Mouse (Mus musculus) G1E (cell line): Measurements from ENCODE around the gene Ube4b.

Experiments used
- CTCF ChIP-seq: IDR thresholded peaks from 2 replicates; pipeline ENCODE4 v1.5.1; 2012; ENCODE audit warnings: low read depth, low read length, inconsistent platforms, mixed read lengths
- GATA1 ChIP-seq: IDR thresholded peaks from 2 replicates; pipeline ENCODE4 v1.6.1; 2012; ENCODE audit warnings: borderline replicate concordance, low read length, inconsistent platforms, mixed read lengths
- GATA2 ChIP-seq: IDR thresholded peaks from 2 replicates; pipeline ENCODE4 v1.6.1; 2012; ENCODE audit warnings: low read depth, low read length, inconsistent platforms, borderline replicate concordance
- POLR2AphosphoS5 ChIP-seq: IDR thresholded peaks from 2 replicates; pipeline ENCODE4 v1.6.1; 2012; ENCODE audit warnings: low read depth, low read length, inconsistent platforms; ENCODE audit not compliant: insufficient replicate concordance
- TAL1 ChIP-seq: conservative IDR thresholded peaks from 2 replicates; pipeline ENCODE4 v1.6.1; 2012; ENCODE audit warnings: low read depth, low read length, inconsistent platforms, mixed read lengths

DNA sequence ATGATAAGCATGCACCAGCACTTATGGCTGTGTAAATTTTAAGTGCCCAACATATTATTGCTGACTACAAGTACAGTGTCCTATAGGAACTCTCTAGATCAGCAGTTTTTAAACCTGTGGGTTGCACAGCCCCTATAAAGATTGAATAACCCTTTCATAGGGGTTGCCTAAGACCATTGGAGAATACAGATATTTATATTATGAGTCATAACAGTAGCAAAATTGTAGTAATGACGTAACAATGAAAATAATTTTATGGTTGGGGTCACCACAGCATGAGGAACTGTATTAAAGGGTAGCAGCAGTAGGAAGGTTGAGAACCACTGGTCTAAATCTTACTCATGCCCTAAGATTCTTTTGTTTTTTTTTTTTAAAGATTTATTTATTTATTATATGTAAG, 32.9 kb upstream of the Ube4b start:
- TF ChIP-seq CTCF (no peak), GATA1 (no peak), POLR2AphosphoS5 (no peak), TAL1 (no peak), GATA2 (no peak)
